Mouse (Mus musculus): ENCODE results near the gene Efnb3.
"Not testable (repeated sequence)": the region's sequence is repeated elsewhere in the genome, so short reads cannot be mapped to it uniquely, and the experiment has no call there.

Gene Efnb3

GRCm38 (mm10) chr11:69547071-69547470 is 12.9 kb downstream of the Efnb3 start:
- DNase-seq: peak; percentile 69 to 73

GRCm38 (mm10) chr11:69546423-69547053 is 13.5 kb downstream of the Efnb3 start:
- DNase-seq: peak; percentile 86 to 88

- DNase-seq: no peak
Measured at GRCm38 (mm10) chr11:69545957-69546356, 14.0 kb downstream of the Efnb3 start.

DNA sequence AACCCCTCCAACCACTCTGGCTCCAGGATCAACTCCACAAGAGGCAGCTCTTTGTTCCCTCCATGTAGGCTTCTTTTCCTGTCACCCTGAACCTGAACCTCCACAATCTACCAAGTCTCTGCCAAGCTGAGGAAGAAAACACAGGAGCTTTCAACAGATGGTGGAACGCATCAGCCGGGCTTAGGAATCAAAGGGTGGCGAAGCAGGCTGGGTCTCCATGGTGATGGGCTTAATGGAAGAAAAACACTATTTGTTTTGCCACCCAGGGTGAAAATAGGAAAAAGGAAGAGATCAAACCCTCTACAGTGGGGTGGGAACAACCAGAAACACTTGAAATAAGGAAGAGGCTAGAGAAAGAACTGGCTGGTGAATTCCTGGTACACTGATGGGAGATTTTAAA is 16.4 kb downstream of the Efnb3 start:
- no peak for DNase-seq

DNA sequence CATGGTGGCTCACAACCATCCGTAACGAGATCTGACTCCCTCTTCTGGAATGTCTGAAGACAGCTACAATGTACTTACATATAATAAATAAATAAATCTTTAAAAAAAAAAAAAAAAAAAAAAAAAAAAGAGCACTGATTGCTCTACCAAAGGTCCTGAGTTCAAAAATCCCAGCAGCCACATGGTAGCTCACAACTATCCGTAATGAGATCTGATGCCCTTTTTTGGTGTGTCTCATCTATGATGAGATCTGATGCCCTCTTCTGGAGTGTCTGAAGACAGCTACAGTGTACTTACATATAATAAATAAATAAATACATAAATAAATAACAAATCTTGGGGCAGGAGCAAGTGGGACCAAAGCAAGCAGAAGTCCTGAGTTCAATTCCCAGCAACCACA is 18.3 kb downstream of the Efnb3 start:
- DNase-seq: not testable (repeated sequence)

GRCm38 (mm10) chr11:69540700-69541099 is 19.3 kb downstream of the Efnb3 start:
- no peak for DNase-seq

DNA sequence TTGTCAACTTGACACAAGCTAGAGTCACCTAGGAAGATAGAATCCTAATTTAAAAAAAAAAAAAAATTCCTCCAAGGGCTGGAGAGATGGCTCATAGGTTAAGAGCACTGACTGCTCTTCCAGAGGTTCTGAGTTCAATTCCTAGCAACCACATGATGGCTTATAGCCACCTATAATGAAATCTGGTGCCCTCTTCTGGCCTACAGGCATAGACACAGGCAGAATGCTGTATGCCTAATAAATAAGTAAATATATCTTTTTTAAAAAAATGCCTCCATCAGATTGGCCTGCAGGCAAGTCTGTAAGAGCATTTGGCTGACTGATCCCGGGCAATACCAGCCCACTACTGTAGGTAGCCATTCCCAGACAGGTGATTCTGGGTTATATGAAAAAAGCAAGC is 25.0 kb downstream of the Efnb3 start:
- DNase-seq: no peak

DNA sequence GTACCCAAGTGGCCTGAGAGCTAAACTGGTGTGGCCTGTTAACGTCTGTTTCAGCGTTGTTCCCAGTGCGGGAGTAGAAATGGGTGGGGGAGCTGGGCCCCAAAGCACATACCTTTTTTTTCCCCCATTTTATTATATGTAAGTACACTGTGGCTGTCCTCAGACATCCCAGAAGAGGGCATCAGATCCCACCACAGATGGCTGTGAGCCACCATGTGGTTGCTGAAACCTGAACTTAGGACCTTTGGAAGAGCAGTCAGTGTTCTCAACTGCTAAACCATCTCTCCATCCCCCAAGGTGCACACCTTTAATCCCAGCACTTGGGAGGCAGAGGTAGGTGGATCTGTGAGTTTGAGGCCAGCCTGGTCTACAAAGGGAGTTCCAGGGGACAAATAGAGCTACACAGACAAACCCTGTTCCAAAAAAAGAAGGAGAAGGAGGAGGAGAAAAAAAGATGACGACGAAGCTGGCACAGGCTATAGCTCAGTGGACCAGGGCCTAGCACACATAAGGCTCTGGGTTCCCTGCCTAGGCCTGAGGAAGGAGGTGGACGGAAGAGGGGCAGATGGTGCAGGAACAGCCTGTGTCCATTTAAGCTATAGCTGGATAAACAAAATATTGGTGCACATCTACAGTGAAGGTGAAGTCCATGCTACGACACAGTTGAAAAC is 27.4 kb downstream of the Efnb3 start:
- DNase-seq: no peak

- not testable (repeated sequence) for DNase-seq
Measured at GRCm38 (mm10) chr11:69530755-69531154, 29.2 kb downstream of the Efnb3 start.

DNA sequence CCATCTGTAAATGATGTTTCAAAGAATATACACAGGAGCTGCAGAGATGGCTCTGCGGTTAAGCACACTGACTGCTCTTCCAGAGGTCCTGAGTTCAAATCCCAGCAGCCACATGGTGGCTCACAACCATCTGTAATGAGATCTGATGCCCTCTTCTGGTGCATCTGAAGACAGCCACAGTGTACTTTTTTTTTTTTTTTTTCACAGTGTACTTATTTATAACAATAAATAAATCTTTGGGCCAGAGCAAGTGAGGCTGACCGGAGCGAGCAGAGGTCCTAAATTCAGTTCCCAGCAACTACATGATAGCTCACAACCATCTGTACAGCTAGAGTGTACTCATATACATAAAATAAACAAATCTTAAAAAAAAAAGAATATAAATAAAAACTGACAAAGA is 29.7 kb downstream of the Efnb3 start:
- not testable (repeated sequence) for DNase-seq

GRCm38 (mm10) chr11:69528031-69528390 is 32.0 kb downstream of the Efnb3 start:
- DNase-seq: no peak

DNA sequence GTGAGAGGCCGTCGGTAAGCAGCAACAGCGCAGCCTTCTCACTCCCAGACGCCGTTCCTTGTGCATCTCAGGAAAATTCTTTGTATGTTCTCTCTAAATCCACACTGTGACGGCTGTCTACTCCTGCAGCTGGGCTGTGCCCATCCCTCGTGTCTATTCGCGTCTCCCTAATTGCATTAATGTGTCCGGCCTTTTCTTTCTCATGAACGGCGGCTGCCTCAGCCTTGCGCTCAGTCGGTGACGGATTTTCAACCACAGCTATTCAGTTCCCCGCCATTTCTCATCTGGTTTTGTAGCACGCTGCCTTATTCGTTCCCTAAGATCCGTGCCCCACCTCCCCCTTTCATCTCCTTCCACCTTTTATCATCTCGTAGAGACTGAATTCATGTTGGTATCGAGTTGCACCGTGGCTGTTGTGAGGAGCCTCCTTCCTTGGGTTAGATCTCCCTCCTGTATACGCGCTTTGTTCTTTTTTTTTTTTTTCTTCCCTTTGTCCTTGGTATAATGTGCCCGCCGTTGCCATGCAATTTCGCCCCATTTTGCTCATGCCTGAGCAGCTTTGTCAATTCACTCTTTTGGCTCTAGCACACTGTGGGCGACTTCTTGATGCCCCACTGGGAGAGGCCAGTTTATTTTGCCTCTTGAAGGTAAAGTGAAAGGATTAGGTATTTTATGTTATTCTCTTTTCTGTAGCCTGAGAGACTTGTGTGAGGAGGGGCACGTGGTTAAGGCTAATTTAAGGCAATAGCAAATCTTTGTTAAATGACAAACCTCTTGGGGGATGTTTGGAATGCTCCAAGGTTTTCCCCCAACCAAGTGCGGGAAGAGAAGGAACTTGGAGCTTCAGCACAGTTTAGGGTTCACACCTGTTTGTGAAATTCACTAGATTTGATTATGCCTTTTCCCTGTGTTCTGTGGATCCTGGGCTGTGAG is 32.6 kb downstream of the Efnb3 start:
- DNase-seq: no peak

DNA sequence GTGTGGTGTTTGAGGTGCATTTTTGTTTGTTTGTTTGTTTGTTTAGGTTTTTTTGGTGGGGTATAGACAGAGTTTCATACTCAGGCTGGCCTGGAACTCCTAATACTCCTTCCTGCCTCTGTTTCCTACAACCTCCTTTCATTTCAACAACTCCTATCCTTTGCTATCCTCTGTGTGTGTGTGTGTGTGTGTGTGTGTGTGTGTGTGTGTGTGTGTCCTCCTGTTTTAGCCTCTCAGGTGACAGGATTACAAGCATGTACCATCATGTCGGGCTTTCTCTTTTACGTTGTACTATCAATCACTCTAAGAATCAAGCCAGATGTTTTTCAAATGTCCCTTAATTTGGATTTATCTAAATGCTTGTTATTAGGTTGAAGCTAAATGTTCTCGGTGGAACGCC is 33.4 kb downstream of the Efnb3 start:
- no peak for DNase-seq

- no peak for DNase-seq
Measured at GRCm38 (mm10) chr11:69525661-69526060, 34.3 kb downstream of the Efnb3 start.

DNA sequence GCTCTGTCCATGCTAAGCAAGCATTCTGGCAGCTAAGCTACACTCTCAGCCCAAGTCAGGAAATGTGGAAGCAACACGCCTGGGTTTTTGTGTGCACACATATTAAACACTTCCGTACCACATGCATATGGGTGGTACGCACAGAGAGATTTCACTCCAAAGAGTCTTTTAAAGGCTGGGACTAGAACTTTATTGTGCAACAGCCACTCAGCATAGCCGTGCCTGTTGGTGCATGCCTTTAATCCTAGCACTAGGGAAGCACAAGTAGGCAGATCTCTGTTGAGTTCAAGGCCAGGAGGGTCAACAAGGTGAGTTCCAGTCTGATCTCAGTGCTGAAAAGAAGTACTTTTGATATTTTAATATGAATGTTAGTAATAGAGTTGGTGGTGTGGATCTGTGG is 36.4 kb downstream of the Efnb3 start:
- DNase-seq: no peak

GRCm38 (mm10) chr11:69521526-69522149 is 38.4 kb downstream of the Efnb3 start:
- DNase-seq: no peak

- DNase-seq: no peak
Measured at GRCm38 (mm10) chr11:69519976-69520375, 40.0 kb downstream of the Efnb3 start.

- DNase-seq: no peak
Measured at GRCm38 (mm10) chr11:69516661-69517060, 43.3 kb downstream of the Efnb3 start.

DNA sequence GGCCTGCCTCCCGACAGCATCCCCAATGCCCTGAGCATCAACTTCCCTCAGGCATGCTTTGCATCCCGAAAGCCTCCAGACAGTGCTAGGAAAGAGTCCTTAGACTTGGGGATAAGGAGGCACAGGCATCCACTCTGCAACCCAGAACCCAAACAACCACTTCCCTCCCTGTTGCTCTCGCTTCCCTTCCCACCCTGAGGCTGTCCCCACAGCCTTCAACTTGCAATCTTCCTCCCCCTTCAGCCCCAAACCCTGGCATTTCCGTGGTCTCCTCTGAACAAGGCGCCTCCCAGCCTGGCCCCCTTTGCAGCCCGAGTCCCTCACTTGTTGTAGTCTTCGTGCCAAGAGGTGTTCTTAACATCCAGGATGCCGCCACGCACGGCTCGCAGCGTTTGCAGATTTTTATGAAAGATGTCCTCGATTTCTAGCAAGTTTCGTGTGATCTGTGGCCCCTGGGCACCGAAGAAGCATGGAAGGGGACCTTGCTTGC is 43.8 kb downstream of the Efnb3 start:
- DNase-seq: no peak

- DNase-seq: peak; percentile 53 to 66
Measured at GRCm38 (mm10) chr11:69513840-69514239, 46.2 kb downstream of the Efnb3 start.

- DNase-seq: no peak
Measured at GRCm38 (mm10) chr11:69510796-69511496, 49.1 kb downstream of the Efnb3 start.
